Mouse (Mus musculus): ENCODE data around the gene Zbtb20. TPM values are rescaled to one million over a fixed set of nuclear protein-coding genes. Genes with fewer than 3 reads are reported as not detected.

The Zbtb20 gene
- polyA plus RNA-seq, 1 experiment = 0.13 TPM

DNA sequence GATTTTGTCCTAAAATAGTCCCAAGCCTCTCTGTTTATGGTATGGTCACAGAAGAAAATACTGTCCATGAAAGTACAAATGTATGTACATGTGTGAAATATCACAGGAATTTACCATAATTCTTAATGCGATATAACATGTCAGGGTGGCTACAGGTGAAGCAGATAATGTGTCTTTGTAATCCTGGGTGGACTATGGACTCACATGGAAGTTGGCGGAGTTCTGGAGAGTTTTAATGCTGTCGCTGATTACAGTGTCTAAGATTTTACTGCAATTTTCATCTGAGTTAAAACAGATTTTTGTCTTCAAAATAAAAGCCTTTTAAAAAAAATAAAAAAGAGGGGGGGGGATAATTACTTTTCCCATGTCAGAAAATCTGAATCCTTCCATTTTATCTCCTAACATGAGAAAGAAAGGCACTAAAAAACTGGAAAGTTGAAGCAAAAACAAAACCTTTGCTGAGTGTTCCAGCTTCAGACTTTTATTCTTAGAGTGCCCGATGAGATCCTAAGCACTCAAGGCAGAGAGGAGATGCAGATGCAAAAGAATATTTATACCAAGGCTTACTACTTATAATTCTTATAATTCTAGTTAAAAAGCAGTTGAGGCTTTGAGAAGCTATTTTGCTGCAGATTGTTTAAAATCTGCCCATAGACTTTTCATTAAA, 509.4 kb downstream of the Zbtb20 start:
- no peaks in the 10 kb centered on the region for H3K9me3 ChIP-seq (ENCODE audit: control insufficient read depth, low read length)
- no peaks in the 10 kb centered on the region for H3K36me3 ChIP-seq (ENCODE audit: control insufficient read depth)
- H3K4me3 ChIP-seq (replicated peaks) = no peak overlapping the region
- TF ChIP-seq TAL1 (IDR thresholded peaks at IDR 0.05; ENCODE audit: low read length) (no peak), GATA1 (IDR thresholded peaks at IDR 0.05; ENCODE audit: low read length) (no peak)
- H3K4me1 ChIP-seq (ENCODE audit: control insufficient read depth) = no peaks in the 10 kb centered on the region
- no peaks in the 10 kb centered on the region for H3K27me3 ChIP-seq (ENCODE audit: control insufficient read depth)

- H3K9me3 ChIP-seq (ENCODE audit: control insufficient read depth, low read length) = no peaks in the 10 kb centered on the region
- no peak overlapping the region for H3K4me3 ChIP-seq (replicated peaks)
- H3K4me1 ChIP-seq (ENCODE audit: control insufficient read depth) = no peaks in the 10 kb centered on the region
- no peaks in the 10 kb centered on the region for H3K27me3 ChIP-seq (ENCODE audit: control insufficient read depth)
- no peaks in the 10 kb centered on the region for H3K36me3 ChIP-seq (ENCODE audit: control insufficient read depth)
- TF ChIP-seq GATA1 (IDR thresholded peaks at IDR 0.05; ENCODE audit: low read length) = no peak
- no peak for TF ChIP-seq TAL1 (IDR thresholded peaks at IDR 0.05; ENCODE audit: low read length)
Observed at GRCm38 (mm10) chr16:43385620-43386210, 510.0 kb downstream of the Zbtb20 start.

DNA sequence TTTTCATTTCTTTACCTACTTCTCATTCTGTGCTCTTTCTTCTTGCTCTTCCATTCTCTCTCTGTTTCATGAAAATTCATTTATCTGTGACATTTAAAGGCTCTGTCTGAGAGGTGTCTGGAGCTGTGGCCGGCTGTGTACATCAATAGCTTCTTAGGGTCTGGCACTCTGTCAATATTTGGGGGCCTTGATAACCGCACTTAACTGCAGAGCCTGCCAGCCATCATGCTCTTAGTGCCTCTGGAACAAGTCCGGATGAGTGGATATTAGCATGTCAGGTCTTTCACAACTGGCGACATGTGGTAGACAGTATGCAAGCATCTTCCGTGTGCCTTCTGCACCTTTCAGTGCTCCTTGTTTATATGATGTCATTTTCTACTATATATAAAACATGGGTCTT, 510.7 kb downstream of the Zbtb20 start:
- Histone ChIP-seq H3K4me1 (ENCODE audit: control insufficient read depth) (no peaks in the 10 kb centered on the region), H3K27me3 (ENCODE audit: control insufficient read depth) (no peaks in the 10 kb centered on the region), H3K9me3 (ENCODE audit: control insufficient read depth, low read length) (no peaks in the 10 kb centered on the region), H3K36me3 (ENCODE audit: control insufficient read depth) (no peaks in the 10 kb centered on the region), H3K4me3 (replicated peaks) (no peak overlapping the region)
- TF ChIP-seq GATA1 (IDR thresholded peaks at IDR 0.05; ENCODE audit: low read length) (no peak), TAL1 (IDR thresholded peaks at IDR 0.05; ENCODE audit: low read length) (no peak)

GRCm38 (mm10) chr16:43388389-43388788, 512.7 kb downstream of the Zbtb20 start:
- H3K27me3 ChIP-seq (ENCODE audit: control insufficient read depth) = no peaks in the 10 kb centered on the region
- H3K9me3 ChIP-seq (ENCODE audit: control insufficient read depth, low read length) = no peaks in the 10 kb centered on the region
- no peaks in the 10 kb centered on the region for H3K36me3 ChIP-seq (ENCODE audit: control insufficient read depth)
- no peaks in the 10 kb centered on the region for H3K4me1 ChIP-seq (ENCODE audit: control insufficient read depth)
- no peak overlapping the region for H3K4me3 ChIP-seq (replicated peaks)
- no peak for TF ChIP-seq GATA1 (IDR thresholded peaks at IDR 0.05; ENCODE audit: low read length)
- TF ChIP-seq TAL1 (IDR thresholded peaks at IDR 0.05; ENCODE audit: low read length) = no peak

GRCm38 (mm10) chr16:43390387-43390786, 514.7 kb downstream of the Zbtb20 start:
- Histone ChIP-seq H3K4me3 (replicated peaks) (no peak overlapping the region), H3K4me1 (ENCODE audit: control insufficient read depth) (no peaks in the 10 kb centered on the region), H3K27me3 (ENCODE audit: control insufficient read depth) (no peaks in the 10 kb centered on the region), H3K36me3 (ENCODE audit: control insufficient read depth) (no peaks in the 10 kb centered on the region), H3K9me3 (ENCODE audit: control insufficient read depth, low read length) (no peaks in the 10 kb centered on the region)
- TF ChIP-seq GATA1 (IDR thresholded peaks at IDR 0.05; ENCODE audit: low read length) (no peak), TAL1 (IDR thresholded peaks at IDR 0.05; ENCODE audit: low read length) (no peak)

- no peaks in the 10 kb centered on the region for H3K9me3 ChIP-seq (ENCODE audit: control insufficient read depth, low read length)
- H3K4me1 ChIP-seq (ENCODE audit: control insufficient read depth) = no peaks in the 10 kb centered on the region
- no peaks in the 10 kb centered on the region for H3K36me3 ChIP-seq (ENCODE audit: control insufficient read depth)
- no peaks in the 10 kb centered on the region for H3K27me3 ChIP-seq (ENCODE audit: control insufficient read depth)
- H3K4me3 ChIP-seq (replicated peaks) = no peak overlapping the region
- TF ChIP-seq TAL1 (IDR thresholded peaks at IDR 0.05; ENCODE audit: low read length) = no peak
- no peak for TF ChIP-seq GATA1 (IDR thresholded peaks at IDR 0.05; ENCODE audit: low read length)
Observed at GRCm38 (mm10) chr16:43393382-43393781, 517.7 kb downstream of the Zbtb20 start.

DNA sequence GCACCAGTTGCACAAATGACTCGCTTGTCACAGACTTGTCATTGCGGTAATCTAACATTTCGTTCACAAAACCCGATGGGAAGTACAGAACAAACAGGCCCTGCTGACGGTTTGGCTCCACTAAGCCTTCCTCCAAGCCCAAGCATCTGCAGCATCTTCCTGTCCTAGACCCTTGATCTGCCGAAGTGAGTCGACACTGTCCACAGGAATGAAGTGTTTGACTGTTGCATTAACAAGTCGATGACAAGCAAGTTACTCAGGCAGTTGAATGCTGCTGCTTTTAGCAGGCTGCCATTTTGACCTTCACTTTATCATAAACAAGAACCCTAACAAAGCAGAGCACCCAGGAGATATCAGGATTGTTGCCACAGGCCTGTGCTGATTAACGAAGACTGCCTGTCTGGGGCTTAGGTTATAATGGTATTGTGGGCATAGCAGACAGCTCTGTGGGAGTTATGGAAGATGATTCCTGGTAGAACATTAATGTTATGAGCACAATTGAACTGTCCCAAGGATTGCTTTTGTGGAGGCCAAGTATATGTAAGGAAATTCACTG, 518.4 kb downstream of the Zbtb20 start:
- Histone ChIP-seq H3K27me3 (ENCODE audit: control insufficient read depth) (no peaks in the 10 kb centered on the region), H3K4me3 (replicated peaks) (no peak overlapping the region), H3K9me3 (ENCODE audit: control insufficient read depth, low read length) (no peaks in the 10 kb centered on the region), H3K4me1 (ENCODE audit: control insufficient read depth) (no peaks in the 10 kb centered on the region), H3K36me3 (ENCODE audit: control insufficient read depth) (no peaks in the 10 kb centered on the region)
- no peak for TF ChIP-seq GATA1 (IDR thresholded peaks at IDR 0.05; ENCODE audit: low read length)
- TF ChIP-seq TAL1 (IDR thresholded peaks at IDR 0.05; ENCODE audit: low read length) = no peak

DNA sequence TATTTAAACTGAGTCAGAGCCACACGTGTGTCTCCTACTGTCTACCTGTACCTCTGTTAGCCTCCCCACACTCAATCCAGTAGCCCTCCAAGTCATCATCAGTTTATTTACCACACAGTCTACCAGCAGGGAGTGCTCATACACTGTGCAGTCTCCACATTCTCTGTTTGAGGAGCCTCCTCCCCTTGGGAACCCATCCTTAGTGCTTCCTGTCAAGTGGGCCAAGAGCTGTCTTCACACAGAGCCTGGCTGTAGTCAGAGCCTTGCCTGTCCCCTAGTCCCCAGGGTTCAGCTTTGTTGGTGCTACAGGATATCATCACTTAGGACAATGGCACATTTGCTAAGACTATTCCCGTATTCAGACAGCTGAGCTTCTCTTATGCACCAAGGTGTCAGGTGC, 519.1 kb downstream of the Zbtb20 start:
- Histone ChIP-seq H3K36me3 (ENCODE audit: control insufficient read depth) (no peaks in the 10 kb centered on the region), H3K9me3 (ENCODE audit: control insufficient read depth, low read length) (no peaks in the 10 kb centered on the region), H3K4me1 (ENCODE audit: control insufficient read depth) (no peaks in the 10 kb centered on the region), H3K27me3 (ENCODE audit: control insufficient read depth) (no peaks in the 10 kb centered on the region), H3K4me3 (replicated peaks) (no peak overlapping the region)
- no peak for TF ChIP-seq TAL1 (IDR thresholded peaks at IDR 0.05; ENCODE audit: low read length)
- TF ChIP-seq GATA1 (IDR thresholded peaks at IDR 0.05; ENCODE audit: low read length) = no peak

- no peak for TF ChIP-seq TAL1 (IDR thresholded peaks at IDR 0.05; ENCODE audit: low read length)
- no peak for TF ChIP-seq GATA1 (IDR thresholded peaks at IDR 0.05; ENCODE audit: low read length)
- Histone ChIP-seq H3K4me1 (ENCODE audit: control insufficient read depth) (no peaks in the 10 kb centered on the region), H3K9me3 (ENCODE audit: control insufficient read depth, low read length) (no peaks in the 10 kb centered on the region)
Observed at GRCm38 (mm10) chr16:43396849-43397628, 521.4 kb downstream of the Zbtb20 start.

More at GRCm38 (mm10) chr16:43396849-43397628, 521.4 kb downstream of the Zbtb20 start:
- Histone ChIP-seq H3K27me3 (ENCODE audit: control insufficient read depth) (no peaks in the 10 kb centered on the region), H3K4me3 (replicated peaks) (no peak overlapping the region), H3K36me3 (ENCODE audit: control insufficient read depth) (no peaks in the 10 kb centered on the region)

Data from erythroblast, embryonic 14.5 days (primary cell).